Mouse (Mus musculus) embryo, embryonic 10.5 days (tissue): ENCODE results near the gene Mien1.
A peak's percentile ranks its signal among the peaks of the same experiment; 100 is the strongest.

ENCODE experiments used
- DNase-seq: peaks from one replicate; pipeline ENCODE4 v3.0.0-alpha.2; 2015; ENCODE audit warnings: low spot score

Gene Mien1

GRCm38 (mm10) chr11:98459860-98460259 is 21.1 kb upstream of the Mien1 start:
- no peak for DNase-seq

DNA sequence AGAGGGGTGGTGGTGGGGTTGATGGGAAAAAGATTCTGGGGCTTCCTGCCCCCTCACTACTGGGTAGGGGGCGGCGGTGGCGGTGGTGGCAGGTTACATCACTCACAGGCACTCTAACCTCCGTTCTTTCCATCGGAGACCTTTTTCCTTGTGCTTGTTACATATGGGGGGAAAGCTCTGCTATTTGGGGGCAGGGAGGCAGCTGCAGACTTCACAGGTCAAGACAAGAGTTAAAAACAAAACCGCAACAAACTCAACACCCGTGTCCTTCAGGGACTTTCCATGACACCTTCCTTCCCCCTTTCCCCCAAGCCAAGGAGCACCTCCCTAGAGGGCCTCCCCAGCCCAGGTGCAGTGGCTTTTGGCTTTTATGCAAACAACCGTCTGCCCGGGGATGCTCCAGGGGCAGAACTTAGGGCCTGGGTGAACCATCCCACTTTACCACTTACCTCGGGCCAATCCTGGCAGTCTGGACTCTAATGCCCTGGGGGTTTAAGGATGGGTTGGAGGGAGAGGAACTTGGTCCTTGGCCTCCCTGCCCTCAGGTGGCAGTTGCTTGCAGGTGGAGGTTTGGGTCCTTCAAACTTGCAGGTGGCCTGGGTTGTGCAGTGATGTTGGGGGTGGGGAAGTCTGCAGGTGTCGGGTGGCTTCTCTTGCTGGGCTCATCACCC is 20.4 kb upstream of the Mien1 start:
- no peak for DNase-seq

- peak; percentile 38 for DNase-seq
Measured at GRCm38 (mm10) chr11:98458121-98458990, 19.6 kb upstream of the Mien1 start.

DNA sequence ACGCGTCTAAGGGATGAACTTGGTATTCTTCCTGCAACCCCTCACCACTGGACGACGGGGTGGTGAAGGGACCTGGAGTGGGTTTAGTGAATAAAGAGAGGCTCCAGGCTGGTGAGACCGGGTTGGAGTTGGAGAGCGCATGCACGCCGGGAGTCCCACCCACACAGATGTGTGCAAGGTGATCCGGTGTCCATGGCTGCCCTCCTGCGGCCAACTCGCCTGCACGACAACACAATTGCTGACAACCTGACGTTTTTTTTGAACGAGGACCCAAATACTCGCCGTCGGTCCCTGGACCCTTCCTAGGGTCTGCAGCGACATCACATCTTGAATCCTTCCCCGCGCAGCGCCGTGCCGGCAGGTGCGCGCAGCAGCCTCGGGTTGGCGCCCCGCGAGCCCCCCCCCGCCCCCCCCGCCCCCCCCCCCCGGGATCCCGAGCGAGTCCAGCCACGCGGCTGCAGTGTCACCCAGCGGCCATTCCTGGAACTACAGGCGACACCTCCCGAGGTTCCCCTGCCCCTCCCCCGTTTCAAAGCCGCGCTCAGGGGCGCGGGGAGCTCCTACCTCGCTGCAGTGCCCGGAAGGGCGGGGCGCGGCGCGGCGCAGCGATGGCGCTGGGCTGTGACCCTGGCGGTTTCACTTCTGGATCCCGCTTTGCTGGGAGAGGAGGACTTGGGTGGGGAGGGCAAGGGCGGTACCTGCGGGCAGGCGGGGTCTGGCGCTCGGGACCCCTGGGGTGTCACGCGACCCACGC is 18.8 kb upstream of the Mien1 start:
- DNase-seq = peak; percentile 86

- no peak for DNase-seq
Measured at GRCm38 (mm10) chr11:98456945-98457344, 18.2 kb upstream of the Mien1 start.

DNA sequence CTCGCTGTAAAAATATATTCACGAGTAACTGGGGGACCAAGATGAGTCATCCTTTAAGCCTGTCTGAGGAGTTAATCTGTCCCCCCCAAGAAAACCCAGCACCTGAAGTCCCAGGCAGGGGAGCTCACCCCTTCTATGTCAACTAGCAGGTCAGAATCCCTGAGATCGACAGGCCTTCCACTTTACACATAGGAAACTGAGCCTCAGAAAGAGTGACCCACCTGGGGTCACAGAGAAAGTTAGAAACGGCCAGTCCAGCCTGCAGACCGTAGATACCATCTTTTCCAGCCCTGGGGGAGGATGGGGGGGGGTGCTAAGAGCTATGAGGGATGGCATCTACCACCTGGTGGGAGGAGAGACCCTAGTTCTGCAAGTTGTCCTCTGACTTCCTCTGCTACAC is 17.8 kb upstream of the Mien1 start:
- no peak for DNase-seq

- DNase-seq = no peak
Measured at GRCm38 (mm10) chr11:98455484-98455883, 16.7 kb upstream of the Mien1 start.

GRCm38 (mm10) chr11:98449921-98450771 is 11.4 kb upstream of the Mien1 start:
- no peak for DNase-seq

DNA sequence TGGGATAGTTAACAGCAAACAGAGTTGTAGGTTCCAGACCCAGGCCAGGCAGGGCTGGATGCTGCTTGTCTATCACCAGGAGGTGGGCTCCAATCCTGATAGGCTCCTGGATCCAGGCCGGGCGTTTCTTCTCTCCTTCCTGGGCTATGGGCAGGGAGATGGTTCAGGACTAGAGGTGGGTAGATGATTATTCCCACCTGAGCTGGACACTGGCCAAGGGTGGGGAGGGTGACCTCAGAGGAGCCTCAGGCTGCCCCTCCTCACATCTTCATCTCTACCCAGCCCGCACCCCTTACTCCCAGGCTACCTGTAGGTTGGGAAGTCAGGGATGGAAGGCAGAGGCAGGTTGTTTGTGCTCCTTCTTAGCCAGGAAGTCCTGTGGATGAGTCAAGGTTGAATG is 10.6 kb upstream of the Mien1 start:
- no peak for DNase-seq

- no peak for DNase-seq
Measured at GRCm38 (mm10) chr11:98448191-98448790, 9.5 kb upstream of the Mien1 start.

- no peak for DNase-seq
Measured at GRCm38 (mm10) chr11:98447475-98447834, 8.7 kb upstream of the Mien1 start.

GRCm38 (mm10) chr11:98446562-98447474 is 8.0 kb upstream of the Mien1 start:
- peak; percentile 49 for DNase-seq

GRCm38 (mm10) chr11:98446213-98446561 is 7.4 kb upstream of the Mien1 start, which contains the start of gene Grb7:
TSS of gene Grb7 (plus strand) at chr11:98446394.
- DNase-seq = no peak

DNA sequence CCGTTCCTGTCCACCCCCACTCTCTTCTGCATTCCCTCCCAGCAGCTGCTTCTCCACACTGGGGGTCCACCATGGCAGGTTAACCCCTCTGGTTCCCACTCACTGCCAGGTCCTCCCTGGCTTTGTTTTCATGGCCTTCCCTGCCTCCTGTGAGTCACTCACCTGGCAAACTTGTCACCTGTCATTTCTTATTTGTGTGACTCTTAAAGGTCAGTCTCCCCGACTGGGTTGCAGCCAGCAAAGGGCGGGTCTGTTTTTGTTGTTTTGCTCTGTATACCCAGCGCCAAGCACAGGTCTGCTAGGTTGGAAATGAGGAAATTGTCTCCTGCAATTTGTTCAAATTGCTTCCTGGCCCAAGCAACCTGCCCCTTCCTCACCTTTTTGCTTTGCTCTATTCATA is 6.9 kb upstream of the Mien1 start:
- no peak for DNase-seq

- no peak for DNase-seq
Measured at GRCm38 (mm10) chr11:98445238-98445637, 6.4 kb upstream of the Mien1 start.

DNA sequence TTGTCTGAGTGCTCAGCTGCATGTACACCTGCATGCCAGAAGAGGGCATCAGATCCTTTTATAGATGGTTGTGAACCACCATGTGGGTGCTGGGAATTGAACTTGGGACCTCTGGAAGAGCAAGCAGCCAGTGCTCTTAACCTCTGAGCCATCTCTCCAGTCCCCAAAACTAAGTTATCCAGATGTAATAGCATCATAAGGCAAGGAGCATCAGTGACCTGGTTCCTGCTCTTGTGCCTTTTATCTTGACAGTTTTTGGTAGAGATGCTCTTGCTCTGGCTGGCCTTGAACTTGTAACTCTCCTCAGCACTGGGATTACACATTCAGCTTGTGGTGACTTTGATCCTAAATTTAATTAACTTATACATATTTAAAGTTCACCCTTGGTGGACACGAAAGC is 4.9 kb upstream of the Mien1 start:
- DNase-seq = no peak

- DNase-seq = no peak
Measured at GRCm38 (mm10) chr11:98437441-98437840, 1.4 kb downstream of the Mien1 start.

DNA sequence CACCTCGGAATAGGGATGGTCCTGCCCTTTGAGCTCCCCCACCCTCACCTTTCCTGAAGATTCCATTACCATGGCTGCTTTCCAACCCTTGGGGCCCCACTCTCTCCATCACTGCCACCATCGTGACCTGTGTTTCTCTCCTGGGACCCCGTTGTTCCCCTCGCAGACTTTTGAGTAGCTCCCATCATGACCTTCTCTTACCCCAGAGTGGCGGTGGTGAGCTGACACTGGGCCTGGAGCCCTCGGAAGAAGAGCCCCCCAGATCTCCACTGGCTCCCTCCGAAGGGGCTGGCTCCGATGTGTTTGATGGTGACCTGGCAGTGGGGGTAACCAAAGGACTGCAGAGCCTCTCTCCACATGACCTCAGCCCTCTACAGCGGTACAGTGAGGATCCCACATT is 3.1 kb downstream of the Mien1 start:
- no peak for DNase-seq

GRCm38 (mm10) chr11:98431743-98432502 is 6.9 kb downstream of the Mien1 start:
- DNase-seq = no peak

- DNase-seq = no peak
Measured at GRCm38 (mm10) chr11:98428436-98428835, 10.4 kb downstream of the Mien1 start.
